Mouse (Mus musculus) heart, embryonic 11.5 days (tissue): Measurements from ENCODE around the gene S1pr4. TPM values are rescaled to one million over a fixed set of nuclear protein-coding genes. Genes with fewer than 3 reads are reported as not detected.

Experiments used
- ATAC-seq: fragments of 200-750 bp; cut with Nextera tagmentation; replicated peaks from 2 replicates; pipeline ENCODE4 v1.8.0; 2017; ENCODE audit warnings: moderate library complexity; ENCODE audit not compliant: insufficient number of reproducible peaks, low FRiP score, low TSS enrichment
- H3K27ac ChIP-seq: fragments of 300-500 bp; sonication (generic); 2 replicates; pipeline ENCODE4 v1.5.1; 2014; ENCODE audit warnings: mild to moderate bottlenecking, low read depth, low read length
- H3K27me3 ChIP-seq: fragments of 300-500 bp; sonication (generic); 2 replicates; pipeline ENCODE4 v1.6.1; 2014; ENCODE audit warnings: mild to moderate bottlenecking, low read length, mixed read lengths; ENCODE audit not compliant: control insufficient read depth, insufficient read depth
- H3K36me3 ChIP-seq: fragments of 300-500 bp; sonication (generic); 2 replicates; pipeline ENCODE4 v1.6.1; 2014; ENCODE audit warnings: mild to moderate bottlenecking, low read length, moderate library complexity, mixed read lengths; ENCODE audit not compliant: control insufficient read depth, insufficient read depth
- H3K4me1 ChIP-seq: fragments of 300-500 bp; sonication (generic); 2 replicates; pipeline ENCODE4 v1.6.1; 2014; ENCODE audit warnings: low read length; ENCODE audit not compliant: control insufficient read depth, insufficient read depth
- H3K4me2 ChIP-seq: fragments of 300-500 bp; sonication (generic); 2 replicates; pipeline ENCODE4 v1.6.1; 2014; ENCODE audit warnings: mild to moderate bottlenecking, moderate library complexity
- H3K4me3 ChIP-seq: fragments of 300-500 bp; sonication (generic); 2 replicates; pipeline ENCODE4 v1.5.1; 2014; ENCODE audit warnings: low read depth, low read length
- H3K9ac ChIP-seq: fragments of 300-500 bp; sonication (generic); 2 replicates; pipeline ENCODE4 v1.6.1; 2014; ENCODE audit warnings: mild to moderate bottlenecking, low read depth, low read length, moderate library complexity
- H3K9me3 ChIP-seq: fragments of 300-500 bp; sonication (generic); replicated peaks from 2 replicates; pipeline ENCODE4 v1.6.1; 2016; ENCODE audit warnings: low read length; ENCODE audit not compliant: control insufficient read depth
- WGBS: fragments of 180-500 bp; shearing (Covaris S2); extraction: QIAGEN DNeasy Blood & Tissue Kit; methylation state at CpG from one replicate; pipeline ENCODE4 v1.1.7; 2014; ENCODE audit not compliant: insufficient replicate concordance; 5-methylcytosine and 5-hydroxymethylcytosine counted together
- polyA plus RNA-seq: library from polyadenylated mRNA; unstranded; fragments of >200 nt; fragmentation: Nextera tagmentation; extraction: Ambion mirVana; gene quantifications from 2 replicates; pipeline ENCODE4 v1.2.1, GENCODE M21; 2014

S1pr4 gene
- polyA plus RNA-seq, 1 experiment from 2014 or later, result 0.79 TPM

DNA sequence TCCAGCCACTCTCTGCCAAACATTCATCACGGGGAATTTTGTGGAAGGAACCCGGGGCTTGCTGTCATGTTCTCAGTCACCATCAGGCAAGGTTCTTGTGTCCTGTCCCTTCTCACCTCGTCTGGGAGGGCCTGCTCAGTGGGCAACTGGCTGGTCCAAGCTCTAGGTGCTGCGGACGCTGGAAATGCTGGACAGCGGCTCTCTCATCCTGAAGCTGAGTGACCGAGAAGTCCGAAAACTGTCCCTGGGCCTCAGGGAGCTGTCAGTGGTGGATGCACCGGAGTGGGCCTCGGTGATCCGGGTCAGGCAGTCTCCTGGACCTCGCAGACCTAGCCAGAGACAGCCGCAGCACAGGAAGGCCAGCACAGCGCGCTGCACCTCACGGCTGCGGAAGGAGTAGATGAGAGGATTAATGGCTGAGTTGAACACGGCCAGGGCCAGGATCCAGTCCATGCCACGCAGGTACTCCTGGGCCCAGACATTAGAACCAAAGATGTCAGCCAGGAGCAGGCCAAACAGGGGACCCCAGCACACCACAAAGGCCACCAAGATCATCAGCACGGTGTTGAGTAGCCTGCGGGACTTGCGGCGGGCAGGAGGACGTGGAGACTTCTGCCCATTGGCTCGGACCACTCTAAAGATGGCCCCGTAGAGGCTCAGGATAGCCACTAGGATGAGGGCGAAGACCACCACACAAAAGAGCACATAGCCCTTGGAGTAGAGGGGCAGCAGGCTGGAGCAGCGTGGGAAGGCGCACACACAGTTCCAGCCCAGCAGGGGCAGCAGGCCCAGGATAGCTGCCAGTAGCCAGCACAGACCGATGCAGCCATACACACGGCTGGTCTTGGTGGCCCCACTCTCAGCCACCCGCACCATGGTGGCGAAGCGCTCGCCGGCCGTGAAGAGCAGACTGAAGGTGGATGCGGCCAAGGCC, 1.3 kb downstream of the S1pr4 start:
- H3K36me3 ChIP-seq, result no peaks in the 10 kb centered on the region
- 79% methylated on average over 38 of the region's 38 CpGs for WGBS
- no peak overlapping the region for H3K4me3 ChIP-seq
- no peak overlapping the region for H3K27ac ChIP-seq
- ATAC-seq, result no peak
- H3K4me1 ChIP-seq, result peaks cover 18% of the 10 kb centered on the region
- no peak overlapping the region for H3K9ac ChIP-seq
- peaks cover 8% of the 10 kb centered on the region; the same call in 1 of the 2 replicates for H3K27me3 ChIP-seq
- H3K9me3 ChIP-seq, result no peaks in the 10 kb centered on the region
- no peak overlapping the region for H3K4me2 ChIP-seq

DNA sequence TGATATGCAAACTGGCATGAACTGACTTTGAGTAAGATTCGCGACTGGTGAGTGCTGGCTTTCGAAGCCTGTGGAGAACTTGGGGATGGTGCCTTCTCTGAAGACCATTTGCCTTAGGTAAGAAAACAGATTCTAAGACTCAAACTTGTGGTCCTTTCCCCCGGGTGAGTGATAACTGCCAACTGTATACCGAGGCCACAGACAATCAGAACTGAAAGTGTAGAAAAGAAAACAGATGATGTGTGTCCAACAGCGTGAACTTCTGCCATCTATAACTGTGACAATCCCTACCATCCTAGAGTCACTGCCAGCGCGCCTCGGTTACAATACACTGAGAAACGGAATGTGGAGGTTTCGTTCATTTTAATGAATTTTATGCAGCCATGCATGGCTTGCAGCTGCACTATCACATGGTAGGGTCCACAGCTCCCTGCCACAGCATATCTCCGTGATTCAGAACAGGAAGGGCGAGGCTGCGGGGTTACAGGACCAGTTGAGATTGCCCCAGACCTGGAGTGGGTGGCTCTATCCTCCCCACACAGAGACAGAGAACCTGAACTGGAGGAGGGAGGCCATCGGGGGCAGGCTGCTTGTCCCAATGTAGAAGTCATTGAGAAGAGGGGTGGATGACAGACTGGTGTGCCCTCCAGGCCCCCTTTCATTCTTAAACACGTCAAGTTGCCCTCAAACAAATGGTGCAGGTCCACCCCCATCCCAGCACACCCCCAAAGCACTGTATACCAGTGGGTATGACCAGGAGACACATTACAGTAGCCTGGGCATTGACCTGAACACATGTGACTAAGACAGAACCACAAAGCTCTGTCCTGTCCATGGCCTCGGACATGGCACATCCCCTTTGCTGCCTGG, 2.3 kb downstream of the S1pr4 start:
- no peak overlapping the region for H3K27ac ChIP-seq

DNA sequence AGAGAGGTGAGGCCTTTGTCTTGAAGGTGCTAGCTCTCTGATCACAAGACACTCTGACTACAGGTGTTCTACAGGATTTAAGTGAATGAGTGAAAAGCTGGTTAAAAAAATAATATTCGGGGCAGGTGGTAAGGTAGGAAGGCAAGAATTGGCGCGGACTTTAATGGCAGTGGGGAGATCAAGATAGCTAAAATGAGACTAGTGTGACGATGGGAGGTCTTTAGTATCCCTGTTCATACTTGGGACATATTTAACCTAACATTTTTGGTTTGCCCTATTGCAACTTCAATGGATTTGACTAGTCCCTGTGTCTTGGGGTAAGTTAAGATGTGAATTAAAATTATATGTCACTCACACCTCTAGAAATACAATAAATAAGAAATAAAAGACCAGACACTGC, 3.0 kb downstream of the S1pr4 start:
- peak overlapping the region; percentile 75 for H3K9ac ChIP-seq
- H3K27ac ChIP-seq, result 0 out of 2 replicates have a peak overlapping the region, but pooled peaks have one; percentile 58
- peak overlapping the region; percentile 90 for H3K4me3 ChIP-seq
- peak overlapping the region; percentile 98 for H3K4me2 ChIP-seq
- no peak for ATAC-seq
- H3K36me3 ChIP-seq, result peaks cover 11% of the 10 kb centered on the region
- no peaks in the 10 kb centered on the region for H3K27me3 ChIP-seq
- 32% methylated on average over 4 of the region's 4 CpGs for WGBS
- peaks cover 16% of the 10 kb centered on the region for H3K4me1 ChIP-seq
- H3K9me3 ChIP-seq, result no peaks in the 10 kb centered on the region

More for the DNA sequence above, 2.3 kb downstream of the S1pr4 start:
- peak overlapping the region; percentile 98 for H3K4me2 ChIP-seq
- no peak for ATAC-seq
- H3K4me3 ChIP-seq, result no peak overlapping the region
- H3K9ac ChIP-seq, result no peak overlapping the region
- H3K36me3 ChIP-seq, result peaks cover 7% of the 10 kb centered on the region
- no peaks in the 10 kb centered on the region for H3K9me3 ChIP-seq
- no peaks in the 10 kb centered on the region for H3K27me3 ChIP-seq
- peaks cover 16% of the 10 kb centered on the region for H3K4me1 ChIP-seq
- WGBS, result 74% methylated on average over 17 of the region's 17 CpGs

- H3K9ac ChIP-seq, result peak within 1 kb of the TSS; percentile 91
- H3K4me1 ChIP-seq, result peaks cover 16% of the 10 kb centered on the region
- WGBS, result under 1% methylated on average over 45 of the region's 45 CpGs
- H3K27me3 ChIP-seq, result no peaks in the 10 kb centered on the region
- peak within 1 kb of the TSS; percentile 98 for H3K4me2 ChIP-seq
- H3K36me3 ChIP-seq, result peaks cover 15% of the 10 kb centered on the region
- peak within 1 kb of the TSS; percentile 90 for H3K4me3 ChIP-seq
- no peaks in the 10 kb centered on the region for H3K9me3 ChIP-seq
- H3K27ac ChIP-seq, result peak within 1 kb of the TSS; percentile 58
- ATAC-seq, result peak; percentile 90
These were observed 3.5 kb downstream of the S1pr4 start, which contains the start of gene Ncln for GRCm38 (mm10) chr10:81496264-81496901. TSS of gene Ncln (minus strand) at chr10:81496392.

DNA sequence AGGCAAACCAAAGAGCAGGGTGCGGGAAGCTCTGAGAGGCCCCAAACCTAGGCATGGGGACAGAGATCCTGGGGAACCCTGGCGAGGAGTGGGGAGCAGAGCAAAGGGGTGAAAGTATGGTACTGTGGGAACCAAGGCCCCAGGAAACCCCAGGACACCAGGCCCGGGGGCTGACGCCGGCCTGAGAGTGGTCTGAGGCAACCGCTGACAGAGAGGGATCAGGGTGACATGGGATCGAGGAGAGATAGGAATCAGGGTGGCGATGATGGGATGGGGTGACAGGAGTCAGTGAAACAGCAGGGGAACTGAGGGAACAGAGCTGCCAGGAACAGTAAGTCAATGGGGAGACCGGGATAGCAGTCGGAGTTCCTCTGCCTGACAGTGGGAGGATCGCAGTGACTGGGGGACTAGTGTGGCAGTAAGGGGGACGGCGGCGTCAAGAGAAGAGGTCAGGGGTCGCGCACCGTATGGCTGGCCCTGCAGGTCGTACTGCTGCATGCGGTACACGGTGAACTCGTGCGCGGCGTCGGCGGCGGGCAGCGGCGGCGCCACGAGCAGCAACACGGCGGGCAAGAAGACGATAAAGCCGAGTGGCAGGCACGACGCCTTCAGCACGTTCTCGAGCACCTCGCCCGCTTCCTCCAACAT, 4.2 kb downstream of the S1pr4 start:
- Histone ChIP-seq H3K27ac (peak overlapping the region; percentile 58), H3K4me3 (peak overlapping the region; percentile 90), H3K36me3 (peaks cover 22% of the 10 kb centered on the region), H3K9ac (peak overlapping the region; percentile 91), H3K4me2 (peak overlapping the region; percentile 98), H3K9me3 (no peaks in the 10 kb centered on the region), H3K27me3 (no peaks in the 10 kb centered on the region), H3K4me1 (peaks cover 16% of the 10 kb centered on the region)
- peak; percentile 3; the same call in 1 of the 2 replicates for ATAC-seq
- 2% methylated on average over 38 of the region's 41 CpGs for WGBS

DNA sequence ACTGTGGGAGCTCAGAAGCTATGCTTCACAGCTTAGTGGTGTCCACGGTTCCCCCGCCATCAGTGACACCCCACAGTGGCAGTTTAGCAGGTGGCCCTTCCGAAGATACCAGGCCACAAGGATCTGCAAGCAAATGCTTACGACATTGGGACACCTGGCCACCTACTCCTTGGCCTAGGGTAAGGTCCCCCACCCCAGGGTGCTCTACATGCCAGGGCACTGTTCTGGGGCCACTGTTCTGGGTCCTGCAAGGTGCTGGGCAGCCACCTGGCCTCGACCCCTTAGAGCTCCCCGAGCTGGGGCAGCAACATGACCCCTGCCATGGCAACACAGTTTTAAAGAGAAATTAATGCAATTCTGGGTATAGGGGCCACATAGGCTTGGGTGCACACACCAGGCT, 4.8 kb downstream of the S1pr4 start:
- peak overlapping the region; percentile 98 for H3K4me2 ChIP-seq
- H3K27ac ChIP-seq, result no peak overlapping the region
- 70% methylated on average over 6 of the region's 6 CpGs for WGBS
- H3K9ac ChIP-seq, result peak overlapping the region; percentile 91
- no peak for ATAC-seq
- no peaks in the 10 kb centered on the region for H3K9me3 ChIP-seq
- H3K4me3 ChIP-seq, result peak overlapping the region; percentile 90
- H3K36me3 ChIP-seq, result peaks cover 25% of the 10 kb centered on the region
- H3K27me3 ChIP-seq, result no peaks in the 10 kb centered on the region
- H3K4me1 ChIP-seq, result peaks cover 16% of the 10 kb centered on the region

DNA sequence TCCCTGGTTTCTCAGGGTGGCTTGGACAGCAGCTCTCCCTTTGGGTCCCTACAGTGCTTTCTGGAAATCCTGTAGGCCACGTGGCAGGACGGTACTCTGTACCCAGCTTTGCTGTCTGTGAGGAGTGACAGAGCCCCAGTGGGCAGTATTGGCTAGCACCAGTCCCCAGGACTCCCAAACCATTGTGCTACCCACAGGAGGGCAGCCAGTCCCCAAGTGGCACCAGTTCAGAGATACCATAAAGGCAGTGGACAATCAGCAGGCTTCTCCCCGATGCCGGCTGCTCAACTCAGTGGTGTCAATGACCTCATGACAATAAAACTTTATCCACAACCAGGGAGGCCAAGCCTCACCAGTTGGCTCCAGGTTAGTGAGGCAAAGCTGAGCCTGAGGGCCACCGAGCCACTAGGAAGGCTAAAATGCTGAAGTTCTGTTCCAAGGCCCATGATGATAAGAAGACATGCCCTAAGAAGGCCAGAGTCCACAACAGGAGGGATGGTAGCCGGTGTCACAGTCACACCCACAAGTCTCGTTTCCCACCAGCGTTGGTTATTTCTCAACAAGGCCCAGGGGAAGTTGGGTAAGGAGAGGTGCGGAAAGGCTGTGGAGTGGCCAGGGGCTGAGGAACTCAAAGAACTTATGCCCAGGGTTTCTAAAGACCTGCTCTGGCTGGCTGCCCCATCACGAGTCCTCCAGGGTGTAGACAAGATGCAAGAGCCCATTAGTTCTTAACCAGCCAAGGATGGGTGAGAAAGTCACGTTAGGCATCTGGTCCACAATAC, 5.5 kb downstream of the S1pr4 start:
- peaks cover 29% of the 10 kb centered on the region for H3K36me3 ChIP-seq
- H3K9me3 ChIP-seq, result no peaks in the 10 kb centered on the region
- H3K4me2 ChIP-seq, result peak overlapping the region; percentile 98
- no peaks in the 10 kb centered on the region for H3K27me3 ChIP-seq
- no peak for ATAC-seq
- WGBS, result 88% methylated on average over 11 of the region's 11 CpGs
- peak overlapping the region; percentile 91 for H3K9ac ChIP-seq
- H3K27ac ChIP-seq, result no peak overlapping the region
- H3K4me3 ChIP-seq, result peak overlapping the region; percentile 90
- peaks cover 16% of the 10 kb centered on the region for H3K4me1 ChIP-seq
